Mouse (Mus musculus) heart, embryonic 16.5 days (tissue): ENCODE results near the gene Gp1ba. TPM values are rescaled to one million over a fixed set of nuclear protein-coding genes. Genes with fewer than 3 reads are reported as not detected.

Experiments used
- ATAC-seq: fragments of 200-750 bp; cut with Nextera tagmentation; replicated peaks from 2 replicates; pipeline ENCODE4 v1.8.0; 2017; ENCODE audit warnings: moderate number of reproducible peaks; ENCODE audit not compliant: insufficient read depth, low FRiP score; ENCODE audit errors: extremely low read depth
- H3K27ac ChIP-seq: fragments of 300-500 bp; sonication (generic); 2 replicates; pipeline ENCODE4 v1.5.1; 2014; ENCODE audit warnings: mild to moderate bottlenecking, low read length, control low read depth, moderate library complexity
- H3K27me3 ChIP-seq: fragments of 300-500 bp; sonication (generic); 2 replicates; pipeline ENCODE4 v1.6.1; 2014; ENCODE audit warnings: low read length, mixed read lengths; ENCODE audit not compliant: control insufficient read depth, insufficient read depth
- H3K36me3 ChIP-seq: fragments of 300-500 bp; sonication (generic); 2 replicates; pipeline ENCODE4 v1.6.1; 2014; ENCODE audit not compliant: control insufficient read depth, insufficient read depth
- H3K4me1 ChIP-seq: fragments of 300-500 bp; sonication (generic); 2 replicates; pipeline ENCODE4 v1.6.1; 2014; ENCODE audit warnings: low read length, mixed read lengths; ENCODE audit not compliant: control insufficient read depth, insufficient read depth
- H3K4me2 ChIP-seq: fragments of 300-500 bp; sonication (generic); 2 replicates; pipeline ENCODE4 v1.6.1; 2014; ENCODE audit warnings: low read depth, mild to moderate bottlenecking, control low read depth, low read length
- H3K4me3 ChIP-seq: fragments of 300-500 bp; sonication (generic); 2 replicates; pipeline ENCODE4 v1.5.1; 2014; ENCODE audit warnings: mild to moderate bottlenecking, control low read depth, low read length
- H3K9ac ChIP-seq: fragments of 300-500 bp; sonication (generic); 2 replicates; pipeline ENCODE4 v1.6.1; 2014; ENCODE audit warnings: low read length, control low read depth
- H3K9me3 ChIP-seq: fragments of 300-500 bp; sonication (generic); replicated peaks from 2 replicates; pipeline ENCODE4 v1.6.1; 2016; ENCODE audit warnings: low read length; ENCODE audit not compliant: control insufficient read depth
- WGBS: fragments of 180-500 bp; shearing (Covaris S2); extraction: QIAGEN DNeasy Blood & Tissue Kit; methylation state at CpG from one replicate; pipeline ENCODE4 v1.1.7; 2014; 5-methylcytosine and 5-hydroxymethylcytosine counted together
- polyA plus RNA-seq: library from polyadenylated mRNA; unstranded; fragments of >200 nt; fragmentation: Nextera tagmentation; extraction: Ambion mirVana; gene quantifications from 2 replicates; pipeline ENCODE4 v1.2.1, GENCODE M21; 2015

Gp1ba gene
- polyA plus RNA-seq, 1 experiment from 2014 or later = 0.38 TPM

GRCm38 (mm10) chr11:70621972-70622814 is 16.7 kb upstream of the Gp1ba start:
- H3K27ac ChIP-seq = no peak overlapping the region
- H3K9ac ChIP-seq = no peak overlapping the region
- 36% methylated on average over 7 of the region's 7 CpGs for WGBS
- no peak overlapping the region for H3K4me2 ChIP-seq
- no peak overlapping the region for H3K4me3 ChIP-seq
- H3K27me3 ChIP-seq = no peaks in the 10 kb centered on the region
- ATAC-seq = no peak
- H3K36me3 ChIP-seq = no peaks in the 10 kb centered on the region
- H3K9me3 ChIP-seq = no peaks in the 10 kb centered on the region
- H3K4me1 ChIP-seq = peaks cover 5% of the 10 kb centered on the region; the same call in 1 of the 2 replicates

GRCm38 (mm10) chr11:70623053-70623742 is 15.7 kb upstream of the Gp1ba start:
- Histone ChIP-seq H3K27me3 (no peaks in the 10 kb centered on the region), H3K9me3 (no peaks in the 10 kb centered on the region), H3K4me1 (peaks cover 5% of the 10 kb centered on the region; the same call in 1 of the 2 replicates), H3K36me3 (no peaks in the 10 kb centered on the region), H3K4me3 (no peak overlapping the region), H3K9ac (no peak overlapping the region), H3K4me2 (no peak overlapping the region), H3K27ac (no peak overlapping the region)
- WGBS = 65% methylated on average over 10 of the region's 10 CpGs
- no peak for ATAC-seq

GRCm38 (mm10) chr11:70625473-70625872 is 13.4 kb upstream of the Gp1ba start:
- H3K9ac ChIP-seq = no peak overlapping the region
- H3K4me2 ChIP-seq = no peak overlapping the region
- no peaks in the 10 kb centered on the region for H3K9me3 ChIP-seq
- no peak overlapping the region for H3K4me3 ChIP-seq
- no peak overlapping the region for H3K27ac ChIP-seq
- no peak for ATAC-seq
- H3K4me1 ChIP-seq = peaks cover 5% of the 10 kb centered on the region; the same call in 1 of the 2 replicates
- WGBS = 44% methylated on average over 4 of the region's 4 CpGs
- H3K27me3 ChIP-seq = no peaks in the 10 kb centered on the region
- no peaks in the 10 kb centered on the region for H3K36me3 ChIP-seq

- H3K27ac ChIP-seq = no peak overlapping the region
- H3K4me1 ChIP-seq = peaks cover 4% of the 10 kb centered on the region; the same call in 1 of the 2 replicates
- H3K36me3 ChIP-seq = no peaks in the 10 kb centered on the region
- H3K9me3 ChIP-seq = no peaks in the 10 kb centered on the region
- H3K4me2 ChIP-seq = no peak overlapping the region
- H3K27me3 ChIP-seq = no peaks in the 10 kb centered on the region
- ATAC-seq = no peak
- no peak overlapping the region for H3K9ac ChIP-seq
- 72% methylated on average over 4 of the region's 4 CpGs for WGBS
- no peak overlapping the region for H3K4me3 ChIP-seq
Observed at GRCm38 (mm10) chr11:70626877-70627276, 12.0 kb upstream of the Gp1ba start.

- no peak overlapping the region for H3K9ac ChIP-seq
- WGBS = 59% methylated on average over 2 of the region's 2 CpGs
- H3K36me3 ChIP-seq = no peaks in the 10 kb centered on the region
- H3K4me3 ChIP-seq = no peak overlapping the region
- no peak overlapping the region for H3K4me2 ChIP-seq
- H3K4me1 ChIP-seq = no peaks in the 10 kb centered on the region
- H3K27ac ChIP-seq = no peak overlapping the region
- no peaks in the 10 kb centered on the region for H3K27me3 ChIP-seq
- ATAC-seq = no peak
- no peaks in the 10 kb centered on the region for H3K9me3 ChIP-seq
Observed at GRCm38 (mm10) chr11:70628431-70628830, 10.5 kb upstream of the Gp1ba start.

GRCm38 (mm10) chr11:70629557-70629956 is 9.4 kb upstream of the Gp1ba start:
- no peaks in the 10 kb centered on the region for H3K27me3 ChIP-seq
- H3K9ac ChIP-seq = no peak overlapping the region
- H3K36me3 ChIP-seq = no peaks in the 10 kb centered on the region
- H3K27ac ChIP-seq = no peak overlapping the region
- H3K4me1 ChIP-seq = no peaks in the 10 kb centered on the region
- H3K4me2 ChIP-seq = no peak overlapping the region
- ATAC-seq = no peak
- WGBS = 47% methylated on average over 5 of the region's 5 CpGs
- H3K4me3 ChIP-seq = no peak overlapping the region
- no peaks in the 10 kb centered on the region for H3K9me3 ChIP-seq

GRCm38 (mm10) chr11:70630129-70630528 is 8.8 kb upstream of the Gp1ba start:
- WGBS = 59% methylated on average over 7 of the region's 7 CpGs
- no peak for ATAC-seq
- no peak overlapping the region for H3K27ac ChIP-seq

GRCm38 (mm10) chr11:70635601-70636000 is 3.3 kb upstream of the Gp1ba start:
- Histone ChIP-seq H3K27ac (no peak overlapping the region), H3K9me3 (no peaks in the 10 kb centered on the region), H3K9ac (no peak overlapping the region), H3K36me3 (no peaks in the 10 kb centered on the region), H3K27me3 (no peaks in the 10 kb centered on the region), H3K4me2 (no peak overlapping the region), H3K4me1 (peaks cover 11% of the 10 kb centered on the region), H3K4me3 (no peak overlapping the region)
- ATAC-seq = no peak
- WGBS = 76% methylated on average over 4 of the region's 4 CpGs

More at GRCm38 (mm10) chr11:70630129-70630528, 8.8 kb upstream of the Gp1ba start:
- H3K9ac ChIP-seq = no peak overlapping the region
- H3K4me2 ChIP-seq = no peak overlapping the region
- H3K27me3 ChIP-seq = no peaks in the 10 kb centered on the region
- H3K36me3 ChIP-seq = no peaks in the 10 kb centered on the region
- no peaks in the 10 kb centered on the region for H3K4me1 ChIP-seq
- H3K9me3 ChIP-seq = no peaks in the 10 kb centered on the region
- no peak overlapping the region for H3K4me3 ChIP-seq

GRCm38 (mm10) chr11:70637764-70638163 is 1.2 kb upstream of the Gp1ba start:
- Histone ChIP-seq H3K4me2 (no peak overlapping the region), H3K27ac (no peak overlapping the region), H3K4me3 (no peak overlapping the region), H3K36me3 (no peaks in the 10 kb centered on the region), H3K9ac (no peak overlapping the region), H3K4me1 (peaks cover 11% of the 10 kb centered on the region), H3K27me3 (no peaks in the 10 kb centered on the region), H3K9me3 (no peaks in the 10 kb centered on the region)
- WGBS = 89% methylated on average over 1 of the region's 1 CpGs
- ATAC-seq = no peak
